Mouse (Mus musculus) kidney, adult 11 months (tissue): ENCODE measurements at regions not wholly inside any gene's neighbourhood (a gene's known extent, or its start where the extent isn't known, plus 50 kb on each side); places are given as distances from the start of the nearest gene placed in this dataset.

Source experiments
- DNase-seq: peaks from one replicate; pipeline ENCODE4 v3.0.0; 2022

- DNase-seq: no peak
Measured at GRCm38 (mm10) chr1:73725486-73725885, 398.8 kb downstream of the Tns1 start.

GRCm38 (mm10) chr1:73724551-73724950, 399.7 kb downstream of the Tns1 start:
- no peak for DNase-seq

DNA sequence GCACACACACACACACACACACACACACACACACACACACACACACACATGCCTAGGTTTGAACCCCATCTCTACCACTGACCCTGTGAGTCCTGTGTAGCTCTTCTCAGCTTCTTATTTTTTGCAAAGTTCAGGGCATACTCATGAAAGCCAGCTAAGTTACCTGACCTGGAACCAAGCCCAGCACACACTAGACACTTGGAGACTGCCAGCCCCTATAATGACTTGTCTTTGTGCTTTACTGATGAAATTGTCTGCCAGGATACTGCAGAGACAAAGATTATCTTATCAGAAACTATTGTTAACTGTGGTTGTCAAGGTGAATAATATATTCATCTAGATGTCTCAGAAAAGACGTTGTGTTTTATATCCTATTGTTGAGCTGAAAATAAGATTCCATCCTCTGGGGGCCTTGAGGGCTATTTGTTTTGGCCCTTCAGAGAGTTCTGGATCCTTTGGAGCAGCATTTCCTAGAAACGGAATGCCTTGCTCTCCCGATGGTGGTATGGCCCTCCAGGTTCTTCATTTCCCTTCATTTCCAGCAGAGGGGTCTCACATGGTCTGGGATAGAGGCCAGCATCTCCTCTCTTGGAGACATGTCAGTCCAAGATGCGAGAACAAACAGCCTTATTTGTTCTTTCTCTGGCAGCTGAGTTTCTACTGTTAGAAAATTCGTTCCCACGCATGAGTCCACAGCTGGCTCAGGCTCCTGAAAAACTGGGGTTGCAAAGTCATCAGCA, 402.6 kb downstream of the Tns1 start:
- peak; percentile 29 for DNase-seq

DNA sequence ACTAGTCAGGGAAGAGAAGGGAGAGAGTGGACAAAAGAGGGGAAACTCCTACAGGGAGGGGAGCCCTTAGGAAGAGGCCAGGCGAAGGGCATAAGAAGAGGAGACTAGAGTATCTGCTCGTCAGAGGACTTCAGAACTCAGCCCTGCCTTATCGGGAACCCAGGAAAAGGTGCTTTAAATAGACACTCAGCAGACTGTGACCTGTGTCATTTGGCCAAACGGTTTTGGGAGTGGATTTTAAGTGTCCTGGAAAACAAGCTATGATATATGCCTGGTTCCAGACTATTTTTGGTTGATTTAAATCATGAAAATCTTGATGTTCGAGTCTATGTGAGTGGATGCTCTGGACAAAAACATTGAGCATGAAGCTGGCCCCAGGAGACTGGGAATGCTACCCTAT, 405.8 kb downstream of the Tns1 start:
- DNase-seq: peak; percentile 26

- DNase-seq: peak; percentile 64
Measured at GRCm38 (mm10) chr1:73717401-73717800, 406.8 kb downstream of the Tns1 start.

DNA sequence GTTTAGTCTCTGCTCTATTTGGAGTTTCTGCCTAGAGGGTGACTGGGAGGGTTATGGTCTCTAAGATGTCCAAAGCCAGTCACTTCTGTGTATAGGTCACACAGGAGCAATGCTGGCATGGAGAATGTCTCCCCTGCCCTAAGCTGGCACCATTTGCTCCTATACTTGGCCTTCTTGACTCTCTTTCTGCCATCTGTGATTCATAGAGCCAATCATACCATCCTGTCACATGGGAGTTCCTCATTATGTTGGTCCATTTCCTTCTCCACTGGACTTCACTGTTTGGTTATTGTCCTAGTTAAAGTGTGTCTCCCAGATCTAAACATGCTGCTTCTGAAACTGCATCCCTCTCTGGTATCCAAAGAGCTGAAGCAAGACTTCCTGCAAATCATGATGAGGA, 407.3 kb downstream of the Tns1 start:
- DNase-seq: no peak

DNA sequence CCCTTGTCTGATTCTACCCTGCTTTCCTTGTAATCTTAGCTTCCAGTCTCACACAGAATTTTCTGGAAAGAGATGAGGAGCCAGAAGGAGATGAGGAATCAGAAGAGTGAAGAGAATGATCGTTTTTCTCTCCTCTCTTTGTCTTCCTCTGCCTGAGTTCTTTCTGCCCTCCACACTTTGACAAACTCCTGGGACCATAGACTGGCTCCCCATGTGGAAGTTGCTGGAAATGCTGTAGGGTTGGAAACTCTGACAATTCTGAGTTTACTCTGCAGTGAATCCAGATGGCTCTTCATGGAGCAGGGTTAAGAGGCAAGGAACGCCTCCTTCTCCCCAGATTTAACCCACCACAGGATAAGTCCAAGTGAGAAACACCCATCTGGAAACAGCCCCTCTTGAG, 408.7 kb downstream of the Tns1 start:
- no peak for DNase-seq

DNA sequence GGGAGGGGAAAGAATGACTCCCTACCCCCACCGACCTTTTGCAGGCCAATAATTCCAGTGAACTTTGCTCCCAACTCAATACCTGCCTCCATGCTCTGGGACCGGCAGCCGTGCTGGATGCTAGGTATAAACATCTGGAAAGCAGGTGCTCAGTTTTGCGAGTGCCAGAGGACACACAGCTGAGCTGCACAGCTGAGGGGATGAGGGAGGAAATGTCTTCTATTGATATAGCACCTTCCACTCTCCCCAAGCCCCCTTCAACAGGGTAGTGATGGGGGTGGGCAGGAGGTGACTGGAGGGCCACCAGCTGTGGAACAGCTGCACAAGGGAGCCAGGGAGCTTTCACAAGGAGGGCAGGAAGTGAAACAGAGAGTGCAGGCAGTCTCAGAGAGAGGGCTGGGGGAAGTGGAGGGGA, 421.8 kb downstream of the Tns1 start:
- DNase-seq: no peak

- no peak for DNase-seq
Measured at GRCm38 (mm10) chr1:73693537-73693936, 430.7 kb downstream of the Tns1 start.

GRCm38 (mm10) chr1:73685734-73686133, 438.5 kb downstream of the Tns1 start:
- no peak for DNase-seq

GRCm38 (mm10) chr1:73685066-73685465, 439.2 kb downstream of the Tns1 start:
- peak; percentile 25 for DNase-seq

DNA sequence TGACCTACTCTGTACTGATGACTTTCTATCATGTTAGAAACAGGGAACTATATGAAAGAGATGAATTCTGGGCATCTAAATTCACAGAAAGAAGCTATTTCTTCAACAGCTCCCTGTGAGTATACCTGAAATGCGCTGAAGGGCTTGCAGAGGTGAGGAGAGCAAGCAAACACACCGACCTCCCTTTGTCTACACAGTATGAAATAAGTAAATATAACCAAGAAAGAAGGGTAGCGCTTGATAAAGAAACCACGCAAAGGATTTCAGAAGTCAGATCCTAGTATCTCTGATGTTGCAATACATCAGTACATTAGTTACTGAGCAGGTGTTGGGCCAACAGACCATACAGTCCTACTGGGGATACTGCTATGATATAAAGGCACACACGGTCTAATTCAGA, 440.1 kb downstream of the Tns1 start:
- DNase-seq: no peak

GRCm38 (mm10) chr1:73683132-73683888, 440.9 kb downstream of the Tns1 start:
- no peak for DNase-seq

DNA sequence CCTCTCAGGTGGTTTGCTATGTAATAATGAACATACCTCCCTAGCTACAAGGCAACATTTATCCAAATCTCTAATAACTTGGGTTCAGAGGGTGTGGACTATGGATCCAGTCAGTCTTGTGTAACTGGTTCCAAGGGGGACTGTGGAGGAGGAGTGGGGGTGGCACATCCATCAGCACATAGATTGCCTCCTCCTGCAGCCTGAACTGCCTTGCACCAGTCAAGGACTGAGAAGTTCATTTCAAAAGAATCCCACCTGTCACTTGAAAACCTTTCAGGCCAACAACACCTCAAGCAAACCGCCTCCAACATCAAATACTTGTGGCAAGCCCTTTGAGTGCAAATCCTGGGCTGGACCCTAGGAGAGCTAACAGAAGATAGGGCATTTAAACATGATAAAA, 442.6 kb downstream of the Tns1 start:
- DNase-seq: no peak

DNA sequence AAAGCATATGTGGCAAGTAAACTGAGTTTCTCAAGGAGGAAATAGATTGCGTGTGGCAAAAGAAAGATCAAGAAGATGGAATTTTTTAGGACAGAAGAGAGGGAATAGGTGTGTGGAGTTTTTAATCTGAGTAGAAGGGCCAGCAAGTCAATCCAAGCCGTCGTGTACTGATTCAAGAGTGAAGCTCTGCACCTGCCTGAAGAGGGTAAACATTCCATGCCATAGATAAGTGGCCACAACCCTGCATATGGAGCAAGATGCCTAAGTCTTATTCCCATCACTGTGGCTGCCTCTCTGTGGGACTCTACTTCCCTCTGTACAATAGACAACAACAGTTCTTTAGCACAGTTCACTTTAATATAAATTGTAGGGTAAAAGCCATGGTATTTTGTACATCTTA, 443.4 kb downstream of the Tns1 start:
- DNase-seq: no peak

DNA sequence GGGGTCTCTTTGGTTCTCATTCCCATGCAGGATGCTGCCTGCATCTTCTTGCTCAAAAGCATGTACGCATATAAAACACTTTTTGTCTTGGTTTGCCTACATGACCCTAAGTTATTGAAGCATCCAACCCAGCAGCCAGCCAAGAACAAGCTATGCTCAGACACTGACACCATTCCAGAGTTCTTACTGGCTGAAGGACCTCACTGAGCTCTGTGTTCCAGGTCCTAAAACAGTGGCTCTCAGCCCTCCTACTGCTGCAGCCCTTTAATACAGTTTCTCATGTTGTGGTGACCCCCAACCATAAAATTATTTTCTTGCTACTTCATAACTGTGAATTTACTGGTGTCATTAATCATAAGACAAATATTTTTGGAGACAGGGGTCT, 450.4 kb downstream of the Tns1 start:
- no peak for DNase-seq

DNA sequence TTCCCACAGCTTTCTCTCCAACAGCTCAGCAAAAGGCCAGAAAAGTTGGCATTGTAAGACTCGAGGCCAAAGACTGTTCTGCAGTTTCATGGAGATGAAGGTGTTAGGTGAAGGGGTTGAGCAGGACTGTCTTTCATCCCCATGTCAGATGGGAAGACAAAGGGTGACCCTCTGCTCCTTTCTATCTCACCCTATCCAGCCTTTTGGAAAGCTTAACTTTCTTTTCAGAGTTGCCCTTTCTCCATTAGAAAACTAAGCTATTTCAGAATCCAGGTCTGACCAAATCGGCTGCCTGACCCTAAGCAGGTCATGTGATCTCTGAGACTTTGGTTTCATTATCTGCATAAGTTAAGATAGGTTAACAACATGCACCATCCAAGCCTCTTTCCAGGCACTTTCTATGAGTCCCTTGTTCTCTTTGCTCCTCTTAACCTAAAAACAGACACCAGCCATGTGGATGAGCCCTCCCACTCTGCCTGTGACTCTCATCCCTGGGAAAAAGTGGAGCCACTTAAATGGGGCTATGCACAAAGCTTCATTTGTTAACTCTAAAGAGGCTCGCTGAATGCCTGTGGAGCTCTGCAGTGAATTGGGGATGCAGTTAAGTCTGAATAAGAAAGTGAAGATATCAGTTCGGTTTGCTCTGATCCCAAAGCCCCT, 450.9 kb downstream of the Tns1 start:
- no peak for DNase-seq

DNA sequence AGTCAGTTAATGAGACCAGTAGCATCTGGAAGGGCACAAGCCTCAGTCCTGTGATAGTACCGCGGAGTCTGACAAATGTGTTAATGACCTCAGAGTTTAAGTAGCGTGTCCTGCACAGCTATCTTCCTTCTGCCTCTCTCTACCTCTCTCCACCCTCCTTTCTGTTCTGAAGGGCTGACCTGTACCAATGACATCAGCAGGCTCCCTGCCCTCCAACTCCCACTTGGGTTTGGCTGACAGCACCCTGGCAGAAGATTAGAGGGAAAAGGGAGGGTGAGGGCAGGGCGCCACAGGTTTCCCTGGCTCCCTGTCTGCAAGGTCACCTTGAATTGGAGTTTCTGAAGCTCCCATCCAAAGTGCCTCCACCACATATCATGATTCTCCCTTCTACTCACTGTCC, 452.0 kb downstream of the Tns1 start:
- DNase-seq: no peak

DNA sequence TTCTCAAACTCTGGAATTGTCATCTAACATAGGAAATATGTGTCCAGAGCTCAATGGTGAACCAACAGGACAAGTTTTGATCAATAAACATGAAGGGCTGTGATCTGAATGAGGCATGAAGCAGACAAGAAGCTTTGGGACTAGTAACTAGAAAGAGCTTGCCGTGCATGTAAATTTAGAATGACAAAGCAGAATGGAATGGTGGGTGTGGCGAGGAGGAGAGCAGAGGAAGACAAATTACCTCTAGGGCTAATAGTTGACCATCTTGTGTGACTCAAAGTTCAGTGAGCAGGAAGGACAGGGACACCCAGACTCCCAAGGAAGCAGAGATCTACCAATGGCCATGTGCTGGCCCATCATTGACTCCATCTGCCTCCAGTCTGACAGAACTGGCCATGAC, 455.6 kb downstream of the Tns1 start:
- no peak for DNase-seq

DNA sequence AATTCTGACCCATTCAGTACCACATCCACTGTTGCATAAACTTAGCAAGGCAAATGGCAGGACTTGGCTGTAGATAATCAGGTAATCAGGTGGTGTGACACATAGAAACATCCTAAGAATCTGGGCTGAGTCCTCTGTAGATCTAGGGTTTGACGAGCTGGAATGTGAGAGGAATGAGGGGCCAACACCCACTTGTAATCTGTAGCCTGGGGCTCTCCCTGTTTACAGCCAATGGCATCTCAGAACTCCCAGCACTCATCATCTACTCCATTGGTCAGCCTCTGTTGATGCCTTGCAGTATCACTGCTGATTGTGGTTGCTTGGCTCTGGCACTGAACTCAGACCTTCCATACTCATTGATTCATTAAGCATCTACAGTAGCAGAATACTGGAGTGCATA, 460.7 kb downstream of the Tns1 start:
- DNase-seq: no peak

DNA sequence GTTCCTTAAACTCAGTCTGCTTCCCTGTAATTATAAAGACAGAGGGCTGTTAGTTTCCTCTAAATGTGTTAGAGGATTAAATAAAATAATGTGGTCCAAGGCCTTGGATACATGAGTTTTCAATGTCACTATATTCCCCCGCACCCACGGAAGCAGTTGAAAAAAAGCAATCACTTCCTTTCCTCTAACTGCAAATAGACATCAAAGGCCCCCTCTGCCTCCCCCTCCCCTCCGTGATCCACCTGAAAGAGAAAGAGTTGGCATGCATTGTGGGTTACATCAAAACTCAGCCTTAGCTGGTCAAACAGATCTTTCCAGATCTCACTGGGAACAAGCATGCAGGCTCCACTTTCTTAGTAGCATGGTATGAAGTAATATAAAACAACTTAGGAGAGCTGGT, 479.2 kb downstream of the Tns1 start:
- no peak for DNase-seq

DNA sequence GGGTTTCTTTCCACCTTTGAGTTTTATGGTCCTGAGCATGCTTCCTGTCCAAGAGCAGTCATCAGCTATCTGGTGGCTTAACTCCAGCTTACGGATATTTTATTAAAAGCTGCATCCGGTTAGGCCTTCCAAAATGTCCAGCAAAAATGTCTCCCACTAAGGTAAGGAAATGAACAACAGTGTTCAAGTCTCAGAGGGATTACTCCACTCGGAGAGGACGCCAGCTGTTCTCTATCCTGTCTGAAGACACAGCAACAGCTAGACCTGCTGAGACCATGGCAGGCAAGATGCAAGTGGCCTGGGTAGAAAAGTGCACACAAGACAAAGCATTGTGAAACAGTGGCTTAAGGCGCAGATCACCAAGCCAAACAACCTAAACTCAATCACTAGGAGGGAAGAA, 479.9 kb downstream of the Tns1 start:
- DNase-seq: peak; percentile 60

DNA sequence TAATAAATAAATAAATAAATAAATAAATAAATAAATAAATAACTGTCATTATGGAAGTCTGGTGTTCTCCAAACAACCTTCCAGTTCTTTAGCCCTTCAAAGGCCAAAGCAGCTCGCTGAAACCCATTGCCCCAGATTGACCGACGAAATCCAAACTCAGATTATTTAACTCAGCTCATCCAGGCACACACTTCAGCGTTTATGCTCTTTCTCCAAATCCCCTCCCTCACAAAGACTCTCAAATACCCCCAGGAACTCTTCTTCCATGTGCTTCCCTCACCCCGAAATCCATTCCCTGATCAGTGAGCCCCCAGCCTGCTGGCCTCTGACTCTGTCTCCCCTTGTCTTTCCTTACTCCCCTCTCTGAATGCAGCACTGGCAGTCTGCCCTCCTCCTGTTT, 480.8 kb downstream of the Tns1 start:
- no peak for DNase-seq

- no peak for DNase-seq
Measured at GRCm38 (mm10) chr1:73642691-73643109, 481.5 kb downstream of the Tns1 start.
